Mouse (Mus musculus) neural tube, embryonic 11.5 days (tissue): ENCODE results near the gene Ly6g6d. TPM values are rescaled to one million over a fixed set of nuclear protein-coding genes. Genes with fewer than 3 reads are reported as not detected.

Experiments used
- ATAC-seq: fragments of 200-750 bp; cut with Nextera tagmentation; 2 replicates; pipeline ENCODE4 v1.8.0; 2017; ENCODE audit warnings: moderate number of reproducible peaks, mild to moderate bottlenecking, moderate TSS enrichment, moderate library complexity; ENCODE audit not compliant: insufficient read depth, low FRiP score, low TSS enrichment
- DNase-seq: peaks from one replicate; pipeline ENCODE4 v3.0.0-alpha.2; 2015; ENCODE audit warnings: low spot score
- H3K27ac ChIP-seq: fragments of 300-500 bp; sonication (generic); 2 replicates; pipeline ENCODE4 v1.5.1; 2014; ENCODE audit warnings: low read depth, mild to moderate bottlenecking, low read length
- H3K27me3 ChIP-seq: fragments of 300-500 bp; sonication (generic); 2 replicates; pipeline ENCODE4 v1.6.1; 2014; ENCODE audit warnings: mild to moderate bottlenecking, low read length, mixed read lengths; ENCODE audit not compliant: control insufficient read depth, insufficient read depth
- H3K36me3 ChIP-seq: fragments of 300-500 bp; sonication (generic); 2 replicates; pipeline ENCODE4 v1.6.1; 2014; ENCODE audit warnings: mild to moderate bottlenecking, low read length, moderate library complexity, mixed read lengths; ENCODE audit not compliant: control insufficient read depth, insufficient read depth
- H3K4me1 ChIP-seq: fragments of 300-500 bp; sonication (generic); 2 replicates; pipeline ENCODE4 v1.6.1; 2014; ENCODE audit warnings: low read length, mixed read lengths; ENCODE audit not compliant: control insufficient read depth, insufficient read depth
- H3K4me2 ChIP-seq: fragments of 300-500 bp; sonication (generic); 2 replicates; pipeline ENCODE4 v1.6.1; 2014; ENCODE audit warnings: low read depth, mild to moderate bottlenecking, moderate library complexity
- H3K4me3 ChIP-seq: fragments of 300-500 bp; sonication (generic); 2 replicates; pipeline ENCODE4 v1.5.1; 2014; ENCODE audit warnings: low read depth, low read length
- H3K9ac ChIP-seq: fragments of 300-500 bp; sonication (generic); 2 replicates; pipeline ENCODE4 v1.6.1; 2014; ENCODE audit warnings: mild to moderate bottlenecking, low read length
- H3K9me3 ChIP-seq: fragments of 300-500 bp; sonication (generic); 2 replicates; pipeline ENCODE4 v1.6.1; 2016; ENCODE audit warnings: low read length; ENCODE audit not compliant: control insufficient read depth
- WGBS: fragments of 180-500 bp; shearing (Covaris S2); extraction: QIAGEN DNeasy Blood & Tissue Kit; methylation state at CpG from one replicate; pipeline ENCODE4 v1.1.7; 2014; 5-methylcytosine and 5-hydroxymethylcytosine counted together
- polyA plus RNA-seq: library from polyadenylated mRNA; unstranded; fragments of >200 nt; fragmentation: Nextera tagmentation; extraction: Ambion mirVana; gene quantifications from 2 replicates; pipeline ENCODE4 v1.2.1, GENCODE M21; 2014

The Ly6g6d gene
- polyA plus RNA-seq, 1 experiment from 2014 or later: 1.0 TPM

DNA sequence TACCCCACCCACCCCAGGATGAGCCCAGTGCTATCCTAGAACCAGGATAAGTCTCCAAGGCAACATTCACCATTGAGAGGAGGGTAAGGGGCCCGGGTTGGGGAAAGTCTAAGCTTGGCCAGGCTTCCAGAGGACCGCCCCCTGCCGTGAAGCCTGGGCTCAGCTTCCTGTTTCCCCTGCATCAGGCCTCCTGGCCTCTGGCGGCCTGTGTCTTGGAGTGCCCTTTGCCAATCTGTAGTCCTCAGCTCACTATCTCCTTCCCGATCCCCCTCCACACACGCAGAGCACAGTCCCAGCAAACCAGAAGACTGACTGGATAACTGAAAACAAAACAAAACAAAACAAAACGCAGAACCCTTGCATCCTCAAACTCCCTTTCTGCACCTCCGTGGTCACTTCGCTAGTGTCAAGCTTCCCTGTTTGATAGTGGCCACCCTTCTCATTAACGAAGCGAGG lies 28.3 kb downstream of the Ly6g6d start, which contains the start of gene Clic1:
TSS of gene Clic1 (plus strand) at position 406 of the 456 bp plus-strand sequence.
- peak within 1 kb of the TSS; percentile 93 for H3K27ac ChIP-seq
- peak within 1 kb of the TSS; percentile 67 for H3K4me3 ChIP-seq
- H3K36me3 ChIP-seq: peaks cover 12% of the 10 kb centered on the region
- DNase-seq (peak; percentile 86), ATAC-seq (no peak)
- 2% methylated on average over 11 of the region's 11 CpGs for WGBS
- H3K27me3 ChIP-seq: no peaks in the 10 kb centered on the region
- H3K9me3 ChIP-seq: no peaks in the 10 kb centered on the region
- H3K4me2 ChIP-seq: peak within 1 kb of the TSS; percentile 88
- H3K4me1 ChIP-seq: peaks cover 22% of the 10 kb centered on the region
- peak within 1 kb of the TSS; percentile 82 for H3K9ac ChIP-seq

DNA sequence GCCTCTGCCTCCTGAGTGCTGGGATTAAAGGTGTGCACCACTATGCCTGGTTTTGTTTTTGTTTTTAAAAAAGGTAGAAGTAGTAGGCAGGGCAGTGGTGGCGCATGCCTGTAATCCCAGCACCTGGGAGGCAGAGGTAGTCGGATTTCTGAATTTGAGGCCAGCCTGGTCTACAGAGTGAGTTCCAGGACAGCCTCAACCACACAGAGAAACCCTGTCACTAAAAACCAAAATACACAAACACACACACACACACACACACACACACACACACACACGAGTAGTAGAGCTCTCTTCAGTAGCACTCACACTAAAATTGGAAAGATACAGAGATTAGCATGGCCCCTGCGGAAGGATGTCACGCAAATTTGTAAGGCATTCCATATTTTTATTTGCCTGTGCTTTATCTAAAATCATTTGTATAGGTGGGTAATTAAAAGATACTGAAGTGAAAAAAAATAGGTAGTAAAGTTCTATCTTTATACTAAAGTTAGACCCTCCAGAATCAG lies 28.9 kb downstream of the Ly6g6d start:
- Histone ChIP-seq H3K9me3 (no peaks in the 10 kb centered on the region), H3K9ac (no peak overlapping the region), H3K27ac (no peak overlapping the region), H3K4me1 (peaks cover 22% of the 10 kb centered on the region), H3K27me3 (no peaks in the 10 kb centered on the region), H3K4me3 (0 out of 2 replicates have a peak overlapping the region, but pooled peaks have one; percentile 67), H3K36me3 (peaks cover 9% of the 10 kb centered on the region), H3K4me2 (peak overlapping the region; percentile 88)
- ATAC-seq (no peak), DNase-seq (no peak)
- WGBS: 78% methylated on average over 5 of the region's 5 CpGs

DNA sequence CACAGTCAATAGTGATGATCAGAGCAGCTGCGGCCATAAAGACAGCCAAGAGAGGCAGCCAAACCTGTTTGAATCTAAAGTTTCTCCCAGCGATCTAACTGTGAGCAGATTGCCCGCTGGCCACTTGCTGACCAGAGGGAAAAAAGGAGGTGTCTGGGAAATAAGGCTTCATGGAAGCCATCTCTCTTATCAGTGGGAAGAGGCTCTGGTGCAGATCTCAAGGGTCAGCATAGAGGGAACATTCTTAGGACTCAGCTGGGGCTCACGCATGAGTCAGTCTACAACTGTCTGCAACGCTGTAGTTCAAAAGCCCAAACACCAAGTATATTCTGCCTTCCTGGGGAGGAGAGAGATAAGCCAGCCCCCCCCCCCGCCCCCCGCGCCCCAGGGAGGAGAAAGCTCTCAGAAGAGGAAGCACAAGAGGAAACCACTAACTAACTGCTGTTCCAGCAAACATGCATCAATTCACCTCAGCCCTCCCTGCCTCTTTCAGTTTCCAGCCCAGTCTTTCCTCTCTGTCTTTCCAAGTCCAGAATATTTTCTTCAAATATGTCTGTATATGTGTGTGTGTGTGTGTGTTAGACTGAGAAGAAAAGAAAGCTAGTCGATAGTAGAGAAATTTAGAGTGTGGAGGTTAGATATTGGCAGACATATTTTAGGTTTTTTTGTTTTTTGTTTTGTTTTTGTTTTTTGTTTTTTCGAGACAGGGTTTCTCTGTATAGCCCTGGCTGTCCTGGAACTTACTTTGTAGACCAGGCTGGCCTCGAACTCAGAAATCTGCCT lies 29.5 kb downstream of the Ly6g6d start:
- ATAC-seq: no peak
- 35% methylated on average over 11 of the region's 11 CpGs for whole genome bisulfite sequencing
- peak overlapping the region; percentile 5; the same call in 1 of the 2 replicates for H3K27ac ChIP-seq

DNA sequence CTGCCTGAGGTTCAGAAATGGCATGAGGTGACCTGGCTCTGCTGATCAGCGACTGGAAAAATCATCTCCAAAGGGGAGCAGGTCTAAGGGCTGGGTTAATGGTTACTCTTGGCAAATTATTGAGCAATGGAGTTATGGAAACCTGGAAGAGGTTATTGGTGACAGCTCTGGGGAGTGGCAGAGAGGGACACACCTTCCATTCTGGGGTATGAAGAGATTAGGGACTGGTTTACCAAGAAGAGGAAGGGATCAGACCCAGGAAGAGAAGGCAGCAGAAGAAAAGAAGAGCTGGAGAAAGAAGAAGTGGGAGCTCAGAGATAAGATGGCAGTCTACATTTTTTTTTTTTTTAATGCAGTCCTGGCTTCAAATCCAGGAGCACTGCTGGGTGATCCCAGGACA lies 30.2 kb downstream of the Ly6g6d start:
- no peak overlapping the region for H3K9ac ChIP-seq
- 55% methylated on average over 1 of the region's 1 CpGs for WGBS
- no peak for DNase-seq
- no peaks in the 10 kb centered on the region for H3K9me3 ChIP-seq
- no peaks in the 10 kb centered on the region for H3K27me3 ChIP-seq
- peaks cover under 1% of the 10 kb centered on the region; the same call in 1 of the 2 replicates for H3K36me3 ChIP-seq
- H3K4me3 ChIP-seq: no peak overlapping the region
- H3K4me1 ChIP-seq: peaks cover 22% of the 10 kb centered on the region
- no peak for ATAC-seq
- peak overlapping the region; percentile 5; the same call in 1 of the 2 replicates for H3K27ac ChIP-seq
- no peak overlapping the region for H3K4me2 ChIP-seq

More for the DNA sequence above, 29.5 kb downstream of the Ly6g6d start:
- H3K27me3 ChIP-seq: no peaks in the 10 kb centered on the region
- no peaks in the 10 kb centered on the region for H3K9me3 ChIP-seq
- no peak overlapping the region; the same call in 1 of the 2 replicates for H3K9ac ChIP-seq
- peaks cover 22% of the 10 kb centered on the region for H3K4me1 ChIP-seq
- H3K36me3 ChIP-seq: peaks cover 6% of the 10 kb centered on the region
- no peak overlapping the region for H3K4me2 ChIP-seq
- DNase-seq: no peak
- no peak overlapping the region for H3K4me3 ChIP-seq

DNA sequence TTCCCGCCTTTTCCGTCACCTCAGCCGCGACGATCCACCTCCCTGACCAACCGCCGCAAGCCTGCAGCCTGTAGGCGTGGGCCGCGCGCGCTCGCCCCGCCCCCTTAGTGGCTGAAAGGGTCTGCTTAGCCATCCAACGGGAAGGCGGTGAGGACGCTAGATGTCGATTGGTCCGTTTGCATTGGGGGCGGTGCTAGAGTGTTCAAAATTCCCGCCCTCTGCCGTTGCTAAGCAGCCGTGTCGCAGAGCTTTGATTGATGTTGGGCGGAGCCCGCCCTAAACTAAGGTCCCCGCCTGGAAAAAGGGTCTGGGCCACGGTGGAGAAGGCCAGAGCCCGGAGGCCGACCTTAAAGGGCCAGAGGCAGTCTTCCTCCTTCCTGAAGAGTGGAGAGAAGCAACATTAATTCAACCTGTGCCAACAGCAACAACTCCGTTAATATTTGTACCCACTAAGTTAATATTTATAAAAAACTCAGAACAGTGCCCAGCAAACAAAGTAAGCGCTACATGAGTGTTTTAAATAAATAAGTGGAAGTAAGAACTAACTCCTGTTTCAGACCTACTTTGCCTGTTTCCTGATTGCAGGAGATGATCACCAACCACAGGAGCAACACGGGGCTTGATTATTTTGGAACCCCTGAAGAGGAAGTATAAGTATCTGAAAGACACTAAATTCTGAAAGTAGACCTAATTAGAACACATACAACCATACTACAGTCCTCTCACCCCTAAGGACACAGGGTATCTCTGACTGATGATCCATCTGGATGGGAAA lies 31.0 kb downstream of the Ly6g6d start, which contains the start of gene Msh5:
TSS of gene Msh5 (minus strand) at position 65 of the 775 bp plus-strand sequence.
- H3K27me3 ChIP-seq: no peaks in the 10 kb centered on the region
- H3K4me2 ChIP-seq: peak within 1 kb of the TSS; percentile 87
- peak within 1 kb of the TSS; percentile 63; the same call in 1 of the 2 replicates for H3K27ac ChIP-seq
- WGBS: 3% methylated on average over 33 of the region's 33 CpGs
- ATAC-seq (peak; percentile 96), DNase-seq (peak; percentile 99)
- H3K4me3 ChIP-seq: peak within 1 kb of the TSS; percentile 52
- peaks cover 19% of the 10 kb centered on the region for H3K4me1 ChIP-seq
- H3K9me3 ChIP-seq: no peaks in the 10 kb centered on the region
- H3K9ac ChIP-seq: peak within 1 kb of the TSS; percentile 62
- no peaks in the 10 kb centered on the region for H3K36me3 ChIP-seq

DNA sequence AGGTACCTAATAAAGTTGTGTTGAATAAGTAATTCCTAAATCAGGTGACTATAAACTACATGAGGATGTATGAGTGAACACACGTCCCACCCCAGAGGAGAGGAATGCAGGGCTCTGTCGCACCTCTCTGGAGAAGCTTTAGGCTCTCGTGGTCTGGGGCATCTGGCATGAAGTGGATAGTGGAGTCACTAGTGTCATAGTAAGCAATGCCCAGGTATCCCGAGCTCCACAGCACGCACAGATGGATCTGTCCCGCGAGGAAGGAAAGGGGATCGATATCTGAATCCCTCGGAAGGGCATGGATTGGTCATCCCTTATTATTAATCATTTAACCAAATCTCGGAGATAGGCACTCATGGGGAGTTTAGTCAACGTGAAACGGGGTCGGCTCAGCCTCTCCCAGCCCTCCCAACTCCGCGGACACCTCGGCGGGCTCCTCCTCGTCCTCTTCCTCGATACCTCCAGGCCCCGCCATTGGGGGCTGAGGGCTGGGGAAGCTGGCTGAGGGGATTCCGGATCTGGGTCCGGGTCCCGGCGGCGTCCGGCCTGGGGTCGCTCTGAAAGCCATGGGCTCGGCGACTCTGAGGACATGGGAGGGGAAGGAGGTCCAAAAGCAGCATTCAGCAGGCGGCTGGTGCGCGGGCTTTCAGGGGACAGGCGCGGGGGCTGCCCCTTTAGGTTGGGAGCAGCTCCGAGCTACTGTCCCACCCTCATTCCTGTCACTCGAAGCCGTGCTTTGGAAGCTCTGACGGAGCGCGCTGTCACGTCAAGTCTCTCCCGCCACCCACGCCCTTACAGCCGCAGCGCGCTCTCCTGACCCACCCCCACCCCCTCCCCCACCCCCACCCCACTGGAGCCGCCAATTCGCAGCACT lies 31.8 kb downstream of the Ly6g6d start:
- peak overlapping the region; percentile 62 for H3K9ac ChIP-seq
- H3K27ac ChIP-seq: peak overlapping the region; percentile 63; the same call in 1 of the 2 replicates
- DNase-seq (peak; percentile 22), ATAC-seq (peak; percentile 56)
- 7% methylated on average over 41 of the region's 48 CpGs for WGBS
- peaks cover 14% of the 10 kb centered on the region for H3K4me1 ChIP-seq
- peak overlapping the region; percentile 87 for H3K4me2 ChIP-seq
- H3K4me3 ChIP-seq: peak overlapping the region; percentile 52
- no peaks in the 10 kb centered on the region for H3K9me3 ChIP-seq
- H3K36me3 ChIP-seq: no peaks in the 10 kb centered on the region
- H3K27me3 ChIP-seq: no peaks in the 10 kb centered on the region

DNA sequence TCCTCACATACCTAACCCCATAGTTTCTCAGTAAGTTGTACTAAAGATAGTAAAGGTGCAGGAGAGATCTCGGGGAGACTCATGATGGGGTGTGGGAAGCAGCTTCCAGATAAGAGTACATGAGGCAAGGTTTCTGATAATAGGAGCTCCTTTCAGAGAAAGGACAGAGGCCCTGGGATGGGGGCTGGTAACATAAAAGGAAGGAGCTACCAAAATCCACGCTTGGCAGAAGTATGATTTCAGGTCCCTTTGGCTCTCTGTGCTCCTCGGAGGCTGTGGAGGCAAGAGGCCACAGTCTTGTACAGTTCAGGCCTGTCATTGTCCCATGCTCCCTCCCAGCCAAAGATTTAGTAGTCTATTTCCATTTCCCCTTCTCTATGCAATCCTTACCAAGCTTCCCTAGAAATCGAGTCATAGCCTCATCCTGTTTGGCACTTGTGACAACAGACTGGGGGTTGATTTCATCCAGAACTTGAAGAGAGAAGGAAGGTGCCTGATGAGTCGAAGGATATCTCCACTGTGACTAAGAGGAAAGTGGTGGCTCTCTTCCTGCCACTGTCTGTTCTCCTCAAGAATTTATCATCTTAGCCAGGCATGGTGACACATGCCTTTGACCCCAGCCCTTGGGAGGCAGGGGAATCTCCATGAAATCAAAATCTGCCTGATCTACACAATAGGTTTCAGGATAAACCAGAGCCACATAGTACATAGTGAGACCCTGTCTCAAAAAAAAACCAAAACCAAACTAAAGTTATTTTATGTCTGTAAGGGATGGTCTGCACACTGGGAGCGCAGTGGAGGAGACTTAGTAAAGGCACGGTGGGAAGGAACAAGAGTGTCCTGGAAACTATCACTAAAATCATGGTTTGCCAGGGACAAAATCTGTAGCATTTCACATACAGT lies 32.7 kb downstream of the Ly6g6d start:
- DNase-seq (no peak), ATAC-seq (no peak)
- Histone ChIP-seq H3K27me3 (no peaks in the 10 kb centered on the region), H3K36me3 (no peaks in the 10 kb centered on the region), H3K9ac (no peak overlapping the region), H3K4me3 (no peak overlapping the region), H3K27ac (no peak overlapping the region), H3K4me1 (peaks cover 14% of the 10 kb centered on the region), H3K4me2 (peak overlapping the region; percentile 87), H3K9me3 (no peaks in the 10 kb centered on the region)
- 87% methylated on average over 7 of the region's 7 CpGs for WGBS
